Mouse (Mus musculus) G1E (cell line): ENCODE results near the gene Pithd1. TPM values are rescaled to one million over a fixed set of nuclear protein-coding genes. Genes with fewer than 3 reads are reported as not detected.

Experiments
- ATAC-seq: 2 replicates; pipeline ENCODE4 v1.8.0; 2016; ENCODE audit warnings: mild to moderate bottlenecking; ENCODE audit not compliant: insufficient number of reproducible peaks, poor library complexity, low FRiP score, severe bottlenecking; ENCODE audit errors: extremely low read depth
- DNase-seq: peaks from one replicate; pipeline ENCODE4 v3.0.0; 2012; ENCODE audit warnings: low spot score
- H3K27me3 ChIP-seq: 2 replicates; pipeline ENCODE4 v1.6.1; 2012; ENCODE audit warnings: mild to moderate bottlenecking, low read length, inconsistent platforms; ENCODE audit not compliant: insufficient read depth
- H3K36me3 ChIP-seq: replicated peaks from 2 replicates; pipeline ENCODE3; 2012; ENCODE audit warnings: mild to moderate bottlenecking, inconsistent platforms
- H3K4me1 ChIP-seq: 2 replicates; pipeline ENCODE4 v1.6.1; 2012; ENCODE audit warnings: low read depth, low read length, inconsistent platforms, mixed read lengths; ENCODE audit not compliant: insufficient read depth
- H3K4me3 ChIP-seq: 2 replicates; pipeline ENCODE4 v1.5.1; 2012; ENCODE audit warnings: low read depth, mild to moderate bottlenecking, inconsistent platforms, low read length, moderate library complexity, mixed read lengths
- H3K9me3 ChIP-seq: replicated peaks from 2 replicates; pipeline ENCODE4 v1.6.1; 2012; ENCODE audit warnings: inconsistent platforms
- CTCF ChIP-seq: IDR thresholded peaks from 2 replicates; pipeline ENCODE4 v1.5.1; 2012; ENCODE audit warnings: low read depth, low read length, inconsistent platforms, mixed read lengths
- GATA1 ChIP-seq: IDR thresholded peaks from 2 replicates; pipeline ENCODE4 v1.6.1; 2012; ENCODE audit warnings: borderline replicate concordance, low read length, inconsistent platforms, mixed read lengths
- GATA2 ChIP-seq: IDR thresholded peaks from 2 replicates; pipeline ENCODE4 v1.6.1; 2012; ENCODE audit warnings: low read depth, low read length, inconsistent platforms, borderline replicate concordance
- POLR2AphosphoS5 ChIP-seq: IDR thresholded peaks from 2 replicates; pipeline ENCODE4 v1.6.1; 2012; ENCODE audit warnings: low read depth, low read length, inconsistent platforms; ENCODE audit not compliant: insufficient replicate concordance
- TAL1 ChIP-seq: conservative IDR thresholded peaks from 2 replicates; pipeline ENCODE4 v1.6.1; 2012; ENCODE audit warnings: low read depth, low read length, inconsistent platforms, mixed read lengths
- polyA plus RNA-seq: library from polyadenylated mRNA; stranded (reverse); fragments of >175 nt; gene quantifications from 2 replicates; pipeline ENCODE4 v1.2.3, GENCODE M21; 2012
- total RNA-seq, 2 experiments: library from RNA; stranded (forward) in 1 of 2; stranded (reverse) in 1 of 2; fragments of 200-1000 nt in 1 of 2; fragments of >200 nt in 1 of 2; fragmentation: Nextera tagmentation in 1 of 2; gene quantifications; 2 replicates each; pipeline ENCODE4 v1.2.3; 2014 to 2017

The Pithd1 gene
- total and polyA plus RNA-seq, 3 experiments, result 34.9 to 71.7 (median 51.0) TPM

DNA sequence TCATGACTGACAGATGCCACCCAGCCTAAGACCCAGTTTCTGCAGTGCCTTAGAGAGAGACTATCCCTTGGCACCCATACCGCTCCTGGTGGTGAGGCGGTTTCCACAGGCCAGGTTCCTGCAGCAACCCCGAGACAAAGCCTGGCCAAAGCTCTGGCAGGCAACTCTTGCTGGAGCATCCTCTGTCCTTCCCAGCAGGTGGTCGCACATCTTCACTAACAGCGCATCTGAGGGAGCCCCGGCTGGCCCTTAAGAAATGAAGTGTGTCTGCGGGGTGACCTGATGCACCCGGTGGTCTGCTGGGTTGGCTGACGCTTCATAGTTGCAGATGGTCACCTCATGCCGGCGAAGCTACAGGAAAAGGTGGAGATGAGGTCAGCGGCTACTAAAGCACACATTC, 10.9 kb downstream of the Pithd1 start:
- Histone ChIP-seq H3K36me3 (peaks cover 74% of the 10 kb centered on the region), H3K4me1 (peaks cover 45% of the 10 kb centered on the region), H3K4me3 (no peak overlapping the region), H3K27me3 (no peaks in the 10 kb centered on the region), H3K9me3 (no peaks in the 10 kb centered on the region)
- DNase-seq, result no peak
- TF ChIP-seq GATA1 (no peak), CTCF (no peak), GATA2 (no peak), POLR2AphosphoS5 (no peak), TAL1 (no peak)
- no peak for ATAC-seq

DNA sequence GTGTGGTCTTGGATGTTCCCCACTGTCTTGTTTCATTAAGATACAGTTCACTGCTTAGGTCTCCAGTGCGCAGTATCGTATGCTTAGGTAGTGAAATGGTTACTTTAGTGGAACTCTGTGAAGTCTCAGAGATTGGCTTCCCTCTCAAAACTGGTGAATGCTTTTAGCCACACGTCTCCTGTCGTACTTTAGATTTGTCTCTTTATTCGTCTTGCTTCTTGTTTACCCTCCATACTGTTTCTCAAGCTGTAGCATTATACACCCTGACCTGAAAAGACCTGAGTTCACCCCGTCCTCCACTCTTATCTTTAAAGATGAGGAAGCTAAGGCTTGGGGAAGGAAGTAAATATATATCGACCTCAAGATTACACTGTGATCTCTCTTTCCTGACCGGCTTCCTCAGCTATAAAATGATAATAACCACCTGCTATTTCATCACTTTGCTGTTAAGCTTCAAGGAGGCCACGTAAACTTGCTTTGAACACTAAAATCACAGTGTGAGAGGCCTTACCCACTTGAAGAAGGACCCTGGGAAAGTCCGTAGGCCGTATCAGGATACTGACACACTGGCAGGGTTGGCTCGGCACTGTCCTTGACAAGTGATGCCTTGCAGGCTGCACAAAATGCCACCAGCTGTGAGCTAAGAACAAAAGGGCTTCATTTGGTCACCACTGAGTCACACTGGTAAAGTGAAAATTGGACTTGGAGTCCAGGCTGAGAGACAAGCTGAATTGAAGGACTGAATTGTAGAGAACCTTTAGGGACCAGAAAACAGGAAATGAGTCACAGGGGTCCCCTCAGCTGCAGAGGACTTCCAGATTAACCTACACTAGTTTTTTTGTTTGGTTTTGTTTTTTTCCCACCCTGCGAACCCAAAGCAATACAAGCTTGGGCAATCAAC, 13.9 kb downstream of the Pithd1 start:
- peaks cover 62% of the 10 kb centered on the region for H3K4me1 ChIP-seq
- peak overlapping the region; percentile 95 for H3K4me3 ChIP-seq
- H3K9me3 ChIP-seq, result no peaks in the 10 kb centered on the region
- no peak for TF ChIP-seq POLR2AphosphoS5
- no peak for TF ChIP-seq CTCF
- no peak for TF ChIP-seq GATA1
- TF ChIP-seq TAL1, result no peak
- TF ChIP-seq GATA2, result no peak
- DNase-seq (no peak), ATAC-seq (no peak; the same call in 1 of the 2 replicates)
- peaks cover 78% of the 10 kb centered on the region for H3K36me3 ChIP-seq
- H3K27me3 ChIP-seq, result no peaks in the 10 kb centered on the region

DNA sequence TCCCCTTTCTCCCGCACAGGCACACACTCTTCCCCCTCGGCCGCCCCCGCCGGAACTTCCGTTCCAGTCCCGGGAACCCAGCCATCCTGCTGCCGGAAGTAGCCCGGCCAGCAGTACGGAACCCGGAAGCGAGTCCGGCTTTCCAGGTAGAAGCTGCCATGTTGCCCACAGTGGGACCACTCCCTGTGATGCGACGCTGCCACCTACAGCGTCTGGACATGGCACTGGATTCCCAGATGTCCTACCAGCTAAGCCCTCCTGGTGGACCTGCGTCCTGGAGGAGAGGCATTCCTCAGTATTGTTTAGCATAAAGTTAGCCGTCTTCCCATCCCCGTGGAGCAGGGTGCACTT, 14.5 kb downstream of the Pithd1 start, which contains the start of gene Lypla2:
Gene Lypla2, minus strand, starts transcription at position 71 of the 351 bp plus-strand sequence.
- ATAC-seq (peak; percentile 72; the same call in 1 of the 2 replicates), DNase-seq (peak; percentile 96)
- H3K4me3 ChIP-seq, result peak within 1 kb of the TSS; percentile 95
- TF ChIP-seq GATA2 (no peak), POLR2AphosphoS5 (no peak), CTCF (no peak), TAL1 (no peak), GATA1 (no peak)
- H3K27me3 ChIP-seq, result no peaks in the 10 kb centered on the region
- H3K36me3 ChIP-seq, result peaks cover 80% of the 10 kb centered on the region
- no peaks in the 10 kb centered on the region for H3K9me3 ChIP-seq
- peaks cover 63% of the 10 kb centered on the region for H3K4me1 ChIP-seq

DNA sequence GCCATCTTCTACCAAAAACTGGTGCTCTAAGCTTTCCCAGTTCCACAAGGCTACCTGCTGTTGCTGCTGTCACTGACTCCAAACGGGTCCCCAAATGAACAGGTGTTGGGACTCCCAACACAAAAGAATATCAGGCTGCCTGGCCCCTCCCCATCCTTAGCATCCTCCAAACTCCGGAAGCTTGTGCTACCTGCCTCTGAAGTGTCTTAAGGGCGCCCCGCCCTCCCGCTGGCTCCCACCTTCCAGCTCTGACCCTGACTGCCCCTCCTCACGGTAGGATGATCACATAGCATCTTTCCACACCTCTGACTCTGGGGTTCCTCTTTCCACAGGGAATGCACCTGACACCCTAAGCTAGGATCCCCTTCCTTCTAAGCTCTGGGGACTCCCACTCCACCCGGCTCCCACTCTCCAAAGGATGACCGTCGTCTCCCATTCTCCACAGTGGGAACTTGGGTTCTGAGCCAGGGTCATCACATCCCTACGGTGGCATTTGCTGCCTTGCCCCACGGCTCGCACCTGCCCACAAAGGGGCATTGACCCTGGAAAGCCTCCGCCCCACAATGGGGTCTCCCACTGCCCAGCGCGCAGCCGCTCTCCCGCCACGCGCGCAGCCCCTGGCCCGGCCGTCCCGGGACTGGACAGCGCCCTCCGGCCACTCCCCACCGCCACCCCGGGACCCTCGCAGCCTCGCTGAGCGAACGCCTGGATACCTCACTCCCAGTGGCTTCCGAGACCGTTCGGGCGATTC, 15.1 kb downstream of the Pithd1 start:
- TF ChIP-seq CTCF (no peak), GATA1 (no peak), POLR2AphosphoS5 (no peak), TAL1 (no peak), GATA2 (no peak)
- ATAC-seq (no peak), DNase-seq (peak; percentile 63)
- H3K36me3 ChIP-seq, result peaks cover 81% of the 10 kb centered on the region
- peaks cover 64% of the 10 kb centered on the region for H3K4me1 ChIP-seq
- H3K27me3 ChIP-seq, result no peaks in the 10 kb centered on the region
- H3K9me3 ChIP-seq, result no peaks in the 10 kb centered on the region
- peak overlapping the region; percentile 95 for H3K4me3 ChIP-seq

DNA sequence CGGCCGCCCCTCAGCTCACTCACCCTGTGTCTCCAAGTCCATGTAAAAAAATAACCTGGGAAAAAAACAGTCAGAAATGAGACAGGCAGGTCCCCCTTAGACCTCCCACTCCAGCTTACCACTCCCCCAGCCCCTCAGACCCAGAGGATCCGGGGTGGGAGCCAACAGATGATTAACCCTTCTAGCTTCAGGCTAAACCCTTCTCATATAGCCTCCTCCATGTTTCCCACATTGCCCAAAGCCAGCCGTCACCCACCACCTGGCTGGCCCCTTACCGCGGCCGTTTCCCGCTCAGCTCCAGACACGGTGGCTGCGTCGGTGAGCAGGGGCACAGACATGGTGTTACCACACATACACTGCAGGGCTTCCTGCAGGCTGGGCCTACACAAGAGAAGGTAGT, 16.5 kb downstream of the Pithd1 start:
- TF ChIP-seq GATA2, result no peak
- TF ChIP-seq CTCF, result no peak
- TF ChIP-seq TAL1, result no peak
- no peak for TF ChIP-seq POLR2AphosphoS5
- no peak for TF ChIP-seq GATA1
- ATAC-seq (no peak), DNase-seq (no peak)
- peaks cover 81% of the 10 kb centered on the region for H3K36me3 ChIP-seq
- H3K4me3 ChIP-seq, result no peak overlapping the region
- no peaks in the 10 kb centered on the region for H3K27me3 ChIP-seq
- peaks cover 68% of the 10 kb centered on the region for H3K4me1 ChIP-seq
- no peaks in the 10 kb centered on the region for H3K9me3 ChIP-seq

DNA sequence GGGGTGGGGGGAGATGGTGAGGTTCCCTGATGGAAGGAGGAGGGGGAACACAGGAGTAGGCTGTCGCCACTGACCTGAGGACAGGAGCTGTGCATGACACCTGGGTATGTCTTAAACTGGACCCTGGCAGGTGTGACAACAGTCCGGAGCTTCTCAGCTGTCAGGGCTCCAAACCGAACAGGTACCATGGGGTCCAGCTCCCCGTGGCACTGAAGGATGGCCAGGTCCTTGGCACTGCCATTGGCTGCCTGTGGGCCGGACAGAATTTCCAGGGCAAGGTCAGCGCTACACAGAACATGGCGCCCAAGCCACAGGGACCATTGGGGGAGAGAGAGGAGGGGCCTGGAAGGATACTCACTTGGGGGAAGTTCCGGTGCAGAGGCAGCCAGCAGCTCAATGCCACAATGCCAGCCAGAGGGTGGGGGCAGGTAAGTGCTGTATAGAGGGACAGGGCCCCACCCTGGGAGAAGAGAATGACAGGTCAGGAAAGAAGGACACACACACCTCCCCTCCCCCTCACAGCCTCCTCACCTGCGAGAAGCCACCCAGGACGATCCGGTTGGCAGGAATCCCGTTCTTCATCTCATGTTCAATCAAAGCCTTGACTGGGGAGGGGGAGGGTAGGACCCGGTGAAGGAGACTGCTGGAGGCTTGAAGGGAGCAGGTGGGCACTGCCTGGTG, 17.9 kb downstream of the Pithd1 start:
- peaks cover 76% of the 10 kb centered on the region for H3K4me1 ChIP-seq

More for the DNA sequence above, 17.9 kb downstream of the Pithd1 start:
- TF ChIP-seq TAL1 (no peak), POLR2AphosphoS5 (no peak), GATA2 (no peak), CTCF (no peak), GATA1 (no peak)
- DNase-seq (no peak), ATAC-seq (no peak)
- Histone ChIP-seq H3K27me3 (no peaks in the 10 kb centered on the region), H3K4me3 (no peak overlapping the region), H3K36me3 (peaks cover 79% of the 10 kb centered on the region), H3K9me3 (no peaks in the 10 kb centered on the region)
